Mouse (Mus musculus): ENCODE data around the gene Cd81. TPM values are rescaled to one million over a fixed set of nuclear protein-coding genes. Genes with fewer than 3 reads are reported as not detected.

Cd81 gene
- polyA plus RNA-seq, 1 experiment, result 92.5 TPM

- no peak overlapping the region for H3K27ac ChIP-seq (ENCODE audit: control insufficient read depth, insufficient read depth, low read depth, low read length, poor library complexity)
- WGBS, result 57% methylated on average over 4 of the region's 4 CpGs
- no peaks in the 10 kb centered on the region for H3K4me1 ChIP-seq (ENCODE audit: control insufficient read depth, insufficient read depth, low read length)
- TF ChIP-seq POLR2A (IDR thresholded peaks at IDR 0.05; ENCODE audit: borderline replicate concordance, control insufficient read depth, low read depth, low read length) (no peak), CTCF (IDR thresholded peaks at IDR 0.05; ENCODE audit: control insufficient read depth, insufficient read depth, low read length) (no peak)
- no peak overlapping the region for H3K4me3 ChIP-seq (replicated peaks; ENCODE audit: control insufficient read depth, low read depth, low read length)
These were observed 59.2 kb downstream of the Cd81 start for GRCm38 (mm10) chr7:143111719-143112118.

DNA sequence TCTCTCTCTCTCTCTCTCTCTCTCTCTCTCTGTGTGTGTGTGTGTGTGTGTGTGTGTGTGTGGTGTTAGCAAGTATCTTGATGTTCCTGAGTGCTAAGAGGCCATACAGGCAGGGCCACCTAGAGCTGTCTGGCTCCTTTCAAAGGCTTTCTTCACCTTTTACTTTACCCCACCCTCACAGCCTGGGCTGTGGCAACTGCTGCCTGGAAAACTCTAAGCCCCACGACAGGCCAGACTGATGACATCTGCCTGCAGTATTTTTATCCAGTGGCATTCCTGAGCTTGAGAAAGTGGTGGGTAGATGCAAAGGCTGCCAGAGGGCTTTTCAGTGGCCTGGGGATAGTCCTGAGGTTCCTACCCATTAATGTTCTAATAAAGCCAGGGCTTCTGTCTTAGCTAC is 59.9 kb downstream of the Cd81 start:
- TF ChIP-seq POLR2A (IDR thresholded peaks at IDR 0.05; ENCODE audit: borderline replicate concordance, control insufficient read depth, low read depth, low read length), result no peak
- TF ChIP-seq CTCF (IDR thresholded peaks at IDR 0.05; ENCODE audit: control insufficient read depth, insufficient read depth, low read length), result no peak
- Histone ChIP-seq H3K4me1 (ENCODE audit: control insufficient read depth, insufficient read depth, low read length) (no peaks in the 10 kb centered on the region), H3K4me3 (replicated peaks; ENCODE audit: control insufficient read depth, low read depth, low read length) (no peak overlapping the region), H3K27ac (ENCODE audit: control insufficient read depth, insufficient read depth, low read depth, low read length, poor library complexity) (no peak overlapping the region)
- WGBS, result 48% methylated on average over 1 of the region's 1 CpGs

DNA sequence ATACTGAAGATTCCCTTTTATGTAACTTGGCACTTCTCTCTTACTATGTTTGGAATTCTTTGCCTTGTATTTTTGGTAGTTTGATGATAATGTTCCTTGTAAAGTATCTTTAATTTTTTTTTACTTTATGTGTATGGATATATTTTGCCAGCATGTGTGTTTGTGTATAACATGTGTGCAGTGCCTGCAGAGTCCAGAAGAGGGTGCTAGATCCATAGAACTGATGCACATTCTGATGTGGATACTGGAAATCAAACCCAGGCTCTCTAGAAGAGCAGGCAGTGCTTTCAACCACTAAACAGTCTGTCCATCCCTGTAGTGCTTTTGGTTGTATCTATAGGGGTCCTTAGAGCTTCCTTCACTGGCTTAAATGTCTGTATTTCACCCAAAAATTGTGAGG is 62.2 kb downstream of the Cd81 start:
- TF ChIP-seq CTCF (IDR thresholded peaks at IDR 0.05; ENCODE audit: control insufficient read depth, insufficient read depth, low read length) (no peak), POLR2A (IDR thresholded peaks at IDR 0.05; ENCODE audit: borderline replicate concordance, control insufficient read depth, low read depth, low read length) (no peak)
- H3K27ac ChIP-seq (ENCODE audit: control insufficient read depth, insufficient read depth, low read depth, low read length, poor library complexity), result no peak overlapping the region

DNA sequence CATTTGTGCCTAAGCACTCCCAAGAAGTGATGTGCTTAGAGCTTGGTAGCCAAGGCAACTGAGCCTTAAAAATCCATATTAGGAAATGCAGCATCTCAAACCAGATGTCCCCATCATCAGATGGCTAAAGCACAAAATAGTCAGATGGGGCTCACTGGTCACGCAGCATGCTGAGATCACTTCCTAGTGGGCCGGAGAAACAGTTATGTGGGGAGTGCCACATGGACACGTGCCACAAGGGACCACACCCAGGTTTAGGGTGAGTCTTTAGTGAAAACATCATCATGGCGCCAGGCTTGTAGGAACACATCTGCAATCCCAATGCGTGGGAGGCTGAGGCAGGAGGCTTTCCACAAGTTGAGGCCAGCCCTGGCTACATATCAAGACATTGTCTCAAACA is 64.0 kb downstream of the Cd81 start:
- H3K27ac ChIP-seq (ENCODE audit: control insufficient read depth, insufficient read depth, low read depth, low read length, poor library complexity), result no peak overlapping the region
- 70% methylated on average over 5 of the region's 5 CpGs for WGBS
- H3K4me1 ChIP-seq (ENCODE audit: control insufficient read depth, insufficient read depth, low read length), result peaks cover 5% of the 10 kb centered on the region; the same call in 1 of the 2 replicates
- TF ChIP-seq POLR2A (IDR thresholded peaks at IDR 0.05; ENCODE audit: borderline replicate concordance, control insufficient read depth, low read depth, low read length), result no peak
- no peak overlapping the region for H3K4me3 ChIP-seq (replicated peaks; ENCODE audit: control insufficient read depth, low read depth, low read length)

More for the DNA sequence above, 62.2 kb downstream of the Cd81 start:
- Histone ChIP-seq H3K4me1 (ENCODE audit: control insufficient read depth, insufficient read depth, low read length) (no peaks in the 10 kb centered on the region; the same call in 1 of the 2 replicates), H3K4me3 (replicated peaks; ENCODE audit: control insufficient read depth, low read depth, low read length) (no peak overlapping the region)

Other genes with a start within 250 kb of the Cd81 start
- gene Th, start 121.6 kb upstream of the Cd81 start, polyA plus RNA-seq (2011; ENCODE audit: insufficient read depth, insufficient read length, low replicate concordance, missing spikeins), result not detected in 2 replicates
- gene Ascl2, start 83.5 kb upstream of the Cd81 start, polyA plus RNA-seq (2011; ENCODE audit: insufficient read depth, insufficient read length, low replicate concordance, missing spikeins), result 0.61 TPM in 1 of 2 replicates, not detected in the other
- gene Tspan32, start 47.7 kb upstream of the Cd81 start, polyA plus RNA-seq (2011; ENCODE audit: insufficient read depth, insufficient read length, low replicate concordance, missing spikeins), result 98.0 and 152 TPM in 2 replicates
- gene Tssc4, start 16.5 kb downstream of the Cd81 start, polyA plus RNA-seq (2011; ENCODE audit: insufficient read depth, insufficient read length, low replicate concordance, missing spikeins), result 35.9 and 48.2 TPM in 2 replicates
- not detected in 2 replicates for gene Trpm5, start 41.9 kb downstream of the Cd81 start, polyA plus RNA-seq (2011; ENCODE audit: insufficient read depth, insufficient read length, low replicate concordance, missing spikeins)
- 1.3 TPM in 1 of 2 replicates, not detected in the other for gene Kcnq1, start 53.6 kb downstream of the Cd81 start, polyA plus RNA-seq (2011; ENCODE audit: insufficient read depth, insufficient read length, low replicate concordance, missing spikeins)

Measured in bone marrow, adult 2 months (tissue).